Comparison of ENCODE assay signal across 8 mouse cellular contexts in the genomic region with DNA sequence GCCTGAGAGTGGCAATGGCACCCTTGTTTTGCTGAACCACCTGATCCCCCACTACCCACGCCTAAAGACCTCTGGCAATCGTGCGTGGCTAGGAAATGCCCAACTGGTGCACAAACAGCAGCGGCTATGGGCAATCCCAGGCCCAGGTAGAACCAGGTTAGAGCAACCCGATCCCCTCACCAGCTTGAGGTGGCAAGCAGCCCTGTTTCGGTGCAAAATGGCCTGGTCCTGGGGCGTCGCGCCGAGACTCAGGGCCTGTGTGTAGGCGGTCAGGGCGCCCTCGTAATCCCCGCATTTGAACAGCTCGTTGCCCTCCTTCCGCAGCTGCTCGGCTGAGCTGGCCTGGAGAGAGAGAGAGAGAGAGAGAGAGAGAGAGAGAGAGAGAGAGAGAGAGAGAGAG. TPM values are rescaled to one million over a fixed set of nuclear protein-coding genes. Genes with fewer than 3 reads are reported as not detected.
A peak's percentile ranks its signal among the peaks of the same experiment; 100 is the strongest.
DNase-seq lines count a peak whose midpoint lies in the region; ATAC-seq and TF ChIP-seq lines count a peak whose summit lies in the region.

No protein-coding gene starts in this region.

- H3K4me1 ChIP-seq in cerebellum, adult 2 months (ENCODE audit: control insufficient read depth, insufficient read depth, low read length) = peaks cover 28% of the 10 kb centered on the region
- H3K4me1 ChIP-seq in forebrain, embryonic 12.5 days = peaks cover 50% of the 10 kb centered on the region
- H3K4me1 ChIP-seq in intestine, embryonic 16.5 days (ENCODE audit: control insufficient read depth, insufficient read depth, low read length) = peaks cover 26% of the 10 kb centered on the region
- H3K4me1 ChIP-seq in lung, embryonic 16.5 days (replicated peaks; ENCODE audit: control insufficient read depth, insufficient read depth, low read length) = peaks cover 21% of the 10 kb centered on the region

- H3K9me3 ChIP-seq in forebrain, embryonic 12.5 days = no peaks in the 10 kb centered on the region
- H3K9me3 ChIP-seq in intestine, embryonic 16.5 days (ENCODE audit: control insufficient read depth, low read length) = no peaks in the 10 kb centered on the region
- no peaks in the 10 kb centered on the region for H3K9me3 ChIP-seq in lung, embryonic 16.5 days (ENCODE audit: control insufficient read depth, low read length)

- TF ChIP-seq CTCF in cerebellum, adult 2 months (IDR thresholded peaks at IDR 0.05; ENCODE audit: borderline replicate concordance, insufficient read depth, low read depth, low read length) = no peak

- ATAC-seq in forebrain, embryonic 12.5 days (ENCODE audit: low FRiP score) = no peak
- ATAC-seq in intestine, embryonic 16.5 days = no peak
- ATAC-seq in lung, embryonic 16.5 days (ENCODE audit: low read depth) = no peak

- peak overlapping the region; percentile 72 for H3K4me3 ChIP-seq in cerebellum, adult 2 months (replicated peaks; ENCODE audit: insufficient read depth, low read depth, low read length)
- peak overlapping the region; percentile 67 for H3K4me3 ChIP-seq in forebrain, embryonic 12.5 days (replicated peaks)
- H3K4me3 ChIP-seq in intestine, embryonic 16.5 days (ENCODE audit: low read length) = peak overlapping the region; percentile 71
- peak overlapping the region; percentile 68 for H3K4me3 ChIP-seq in lung, embryonic 16.5 days (ENCODE audit: low read length)

- H3K9ac ChIP-seq in forebrain, embryonic 12.5 days = peak overlapping the region; percentile 77
- H3K9ac ChIP-seq in intestine, embryonic 16.5 days (ENCODE audit: low read depth, low read length) = peak overlapping the region; percentile 81
- peak overlapping the region; percentile 78 for H3K9ac ChIP-seq in lung, embryonic 16.5 days (ENCODE audit: low read length)

- 3% methylated on average over 17 of the region's 17 CpGs for WGBS in cerebellum, adult 2 months
- 10% methylated on average over 17 of the region's 17 CpGs for WGBS in forebrain, embryonic 12.5 days
- 6% methylated on average over 17 of the region's 17 CpGs for WGBS in intestine, embryonic 16.5 days
- 5% methylated on average over 17 of the region's 17 CpGs for WGBS in lung, embryonic 16.5 days

- no peaks in the 10 kb centered on the region for H3K27me3 ChIP-seq in cerebellum, adult 2 months (ENCODE audit: control insufficient read depth, insufficient read depth, low read length)
- no peaks in the 10 kb centered on the region for H3K27me3 ChIP-seq in forebrain, embryonic 12.5 days
- no peaks in the 10 kb centered on the region for H3K27me3 ChIP-seq in intestine, embryonic 16.5 days (replicated peaks; ENCODE audit: control insufficient read depth, insufficient read depth, low read length)
- no peaks in the 10 kb centered on the region for H3K27me3 ChIP-seq in lung, embryonic 16.5 days (ENCODE audit: control insufficient read depth, insufficient read depth, low read depth, low read length)

- H3K4me2 ChIP-seq in forebrain, embryonic 12.5 days = peak overlapping the region; percentile 90
- H3K4me2 ChIP-seq in intestine, embryonic 16.5 days (ENCODE audit: low read depth, low read length) = peak overlapping the region; percentile 91
- peak overlapping the region; percentile 79 for H3K4me2 ChIP-seq in lung, embryonic 16.5 days (ENCODE audit: low read depth, low read length)

- peak overlapping the region; percentile 74 for H3K27ac ChIP-seq in cerebellum, adult 2 months (ENCODE audit: insufficient read depth, low read length)
- H3K27ac ChIP-seq in forebrain, embryonic 12.5 days = peak overlapping the region; percentile 71
- H3K27ac ChIP-seq in intestine, embryonic 16.5 days (ENCODE audit: low read length) = no peak overlapping the region
- H3K27ac ChIP-seq in lung, embryonic 16.5 days (ENCODE audit: low read length) = no peak overlapping the region

- peak; percentile 58 to 72 for DNase-seq in cerebellum, adult 2 months
- no peak for DNase-seq in cerebellum, adult 9-10 months
- DNase-seq in MN1 (ENCODE audit: low spot score) = peak; percentile 43
- DNase-seq in retina, postnatal 1 day = peak; percentile 78
- no peak for DNase-seq in layer of hippocampus, adult 11-12 months (ENCODE audit: low spot score)

- H3K36me3 ChIP-seq in forebrain, embryonic 12.5 days (replicated peaks) = peaks cover 35% of the 10 kb centered on the region
- peaks cover 8% of the 10 kb centered on the region; the same call in 1 of the 2 replicates for H3K36me3 ChIP-seq in intestine, embryonic 16.5 days (ENCODE audit: control insufficient read depth, insufficient read depth, low read length)
- H3K36me3 ChIP-seq in lung, embryonic 16.5 days (ENCODE audit: control insufficient read depth, insufficient read depth, low read length) = peaks cover 15% of the 10 kb centered on the region

- no peak for TF ChIP-seq POLR2A in cerebellum, adult 2 months (IDR thresholded peaks at IDR 0.05; ENCODE audit: borderline replicate concordance, insufficient read depth, low read length)

RNA-seq across cellular contexts. Expression of gene Unc45a, which starts 1.4 kb away (rescaled TPM):
- 81.8 and 97.8 TPM in 2 replicates for polyA plus RNA-seq in cerebellum, adult 2 months (2012; rRNA removed)
- 43.5 and 45.5 TPM in 2 replicates for polyA plus RNA-seq in forebrain, embryonic 12.5 days (2016; fragmentation: Nextera tagmentation; extraction: Ambion mirVana)
- polyA plus RNA-seq in intestine, embryonic 16.5 days (2015; fragmentation: Nextera tagmentation; extraction: Ambion mirVana) = 35.0 and 38.5 TPM in 2 replicates
- polyA plus RNA-seq in lung, embryonic 16.5 days (2015; fragmentation: Nextera tagmentation; extraction: Ambion mirVana) = 40.8 and 42.3 TPM in 2 replicates

RNA-seq across cellular contexts. Expression of gene Hddc3, which starts 3.5 kb away (rescaled TPM):
- polyA plus RNA-seq in cerebellum, adult 2 months (2012; rRNA removed) = 57.7 and 61.0 TPM in 2 replicates
- polyA plus RNA-seq in forebrain, embryonic 12.5 days (2016; fragmentation: Nextera tagmentation; extraction: Ambion mirVana) = 24.4 and 28.3 TPM in 2 replicates
- polyA plus RNA-seq in intestine, embryonic 16.5 days (2015; fragmentation: Nextera tagmentation; extraction: Ambion mirVana) = 15.1 and 18.7 TPM in 2 replicates
- polyA plus RNA-seq in lung, embryonic 16.5 days (2015; fragmentation: Nextera tagmentation; extraction: Ambion mirVana) = 20.9 and 21.9 TPM in 2 replicates

RNA-seq across cellular contexts. Expression of gene Rccd1, which starts 15.1 kb away (rescaled TPM):
- 19.4 and 21.4 TPM in 2 replicates for polyA plus RNA-seq in cerebellum, adult 2 months (2012; rRNA removed)
- polyA plus RNA-seq in forebrain, embryonic 12.5 days (2016; fragmentation: Nextera tagmentation; extraction: Ambion mirVana) = 14.1 and 19.1 TPM in 2 replicates
- polyA plus RNA-seq in intestine, embryonic 16.5 days (2015; fragmentation: Nextera tagmentation; extraction: Ambion mirVana) = 7.9 and 8.3 TPM in 2 replicates
- 7.2 and 8.9 TPM in 2 replicates for polyA plus RNA-seq in lung, embryonic 16.5 days (2015; fragmentation: Nextera tagmentation; extraction: Ambion mirVana)

RNA-seq across cellular contexts. Expression of gene Man2a2, which starts 31.8 kb away (rescaled TPM):
- 167 and 188 TPM in 2 replicates for polyA plus RNA-seq in cerebellum, adult 2 months (2012; rRNA removed)
- polyA plus RNA-seq in forebrain, embryonic 12.5 days (2016; fragmentation: Nextera tagmentation; extraction: Ambion mirVana) = 23.8 and 26.0 TPM in 2 replicates
- 8.0 and 10.0 TPM in 2 replicates for polyA plus RNA-seq in intestine, embryonic 16.5 days (2015; fragmentation: Nextera tagmentation; extraction: Ambion mirVana)
- polyA plus RNA-seq in lung, embryonic 16.5 days (2015; fragmentation: Nextera tagmentation; extraction: Ambion mirVana) = 20.4 and 21.1 TPM in 2 replicates

RNA-seq across cellular contexts. Expression of gene Prc1, which starts 45.1 kb away (rescaled TPM):
- 1.0 and 1.2 TPM in 2 replicates for polyA plus RNA-seq in cerebellum, adult 2 months (2012; rRNA removed)
- 222 and 240 TPM in 2 replicates for polyA plus RNA-seq in forebrain, embryonic 12.5 days (2016; fragmentation: Nextera tagmentation; extraction: Ambion mirVana)
- 101 and 102 TPM in 2 replicates for polyA plus RNA-seq in intestine, embryonic 16.5 days (2015; fragmentation: Nextera tagmentation; extraction: Ambion mirVana)
- 166 and 182 TPM in 2 replicates for polyA plus RNA-seq in lung, embryonic 16.5 days (2015; fragmentation: Nextera tagmentation; extraction: Ambion mirVana)

Comparison
In these comparisons a context has a peak if more than half of its experiments do, and no peak if none do; other contexts are left out.
1. DNase-seq: peak in cerebellum, adult 2 months (2 of 2), MN1 (single experiment) and retina, postnatal 1 day (single experiment); none in cerebellum, adult 9-10 months (single experiment) and layer of hippocampus, adult 11-12 months (single experiment).
2. H3K27ac ChIP-seq: peak in cerebellum, adult 2 months (single experiment) and forebrain, embryonic 12.5 days (single experiment); none in intestine, embryonic 16.5 days (single experiment) and lung, embryonic 16.5 days (single experiment).
3. Peak in every context shown above with its lines, with median percentiles within 50 percentile points of each other: H3K4me3 ChIP-seq, H3K4me2 ChIP-seq and H3K9ac ChIP-seq.